Mouse (Mus musculus) stomach, postnatal 0 days (tissue): ENCODE measurements around the gene Trim2. TPM values are rescaled to one million over a fixed set of nuclear protein-coding genes. Genes with fewer than 3 reads are reported as not detected.

Experiments
- ATAC-seq: fragments of 200-750 bp; cut with Nextera tagmentation; 2 replicates; pipeline ENCODE4 v1.8.0; 2017; ENCODE audit not compliant: low FRiP score, low TSS enrichment
- DNase-seq: peaks from one replicate; pipeline ENCODE4 v3.0.0-alpha.2; 2016; ENCODE audit warnings: low spot score
- H3K27ac ChIP-seq: fragments of 300-500 bp; sonication (generic); replicated peaks from 2 replicates; pipeline ENCODE4 v1.5.1; 2014; ENCODE audit warnings: mild to moderate bottlenecking, control low read depth
- H3K27me3 ChIP-seq: fragments of 300-500 bp; sonication (generic); 2 replicates; pipeline ENCODE4 v1.6.1; 2014; ENCODE audit warnings: low read length; ENCODE audit not compliant: control insufficient read depth, insufficient read depth
- H3K36me3 ChIP-seq: fragments of 300-500 bp; sonication (generic); 2 replicates; pipeline ENCODE4 v1.6.1; 2014; ENCODE audit warnings: low read length, mixed read lengths; ENCODE audit not compliant: control insufficient read depth, insufficient read depth
- H3K4me1 ChIP-seq: fragments of 300-500 bp; sonication (generic); replicated peaks from 2 replicates; pipeline ENCODE4 v1.6.1; 2014; ENCODE audit warnings: antibody characterized with exemption; ENCODE audit not compliant: control insufficient read depth, insufficient read depth
- H3K4me2 ChIP-seq: fragments of 300-500 bp; sonication (generic); replicated peaks from 2 replicates; pipeline ENCODE4 v1.6.1; 2014; ENCODE audit warnings: low read depth, mild to moderate bottlenecking, control low read depth, moderate library complexity
- H3K4me3 ChIP-seq: fragments of 300-500 bp; sonication (generic); 2 replicates; pipeline ENCODE4 v1.5.1; 2014; ENCODE audit warnings: low read depth, low read length, control low read depth
- H3K9ac ChIP-seq: fragments of 300-500 bp; sonication (generic); 2 replicates; pipeline ENCODE4 v1.6.1; 2014; ENCODE audit warnings: mild to moderate bottlenecking, low read length, control low read depth, mixed read lengths
- H3K9me3 ChIP-seq: fragments of 300-500 bp; sonication (generic); 2 replicates; pipeline ENCODE4 v1.6.1; 2016; ENCODE audit warnings: low read length; ENCODE audit not compliant: control insufficient read depth
- CTCF ChIP-seq: IDR thresholded peaks from 2 replicates; pipeline ENCODE4 v1.5.1; 2016; ENCODE audit warnings: antibody characterized with exemption, low read depth, mild to moderate bottlenecking, moderate library complexity
- EP300 ChIP-seq: optimal IDR thresholded peaks from 2 replicates; pipeline ENCODE3; 2016; ENCODE audit warnings: antibody characterized with exemption
- WGBS: fragments of 180-500 bp; shearing (Covaris S2); extraction: QIAGEN DNeasy Blood & Tissue Kit; methylation state at CpG from one replicate; pipeline ENCODE4 v1.1.7; 2014; 5-methylcytosine and 5-hydroxymethylcytosine counted together
- polyA plus RNA-seq: library from polyadenylated mRNA; unstranded; fragments of >200 nt; fragmentation: Nextera tagmentation; extraction: Ambion mirVana; gene quantifications from 2 replicates; pipeline ENCODE4 v1.2.1, GENCODE M21; 2015

Gene Trim2
- polyA plus RNA-seq, 1 experiment from 2014 or later: 30.7 TPM

GRCm38 (mm10) chr3:84181102-84181501 is 125.6 kb downstream of the Trim2 start:
- no peak for DNase-seq
- WGBS: 48% methylated on average over 8 of the region's 8 CpGs
- Histone ChIP-seq H3K4me3 (no peak overlapping the region), H3K9me3 (no peaks in the 10 kb centered on the region), H3K27ac (no peak overlapping the region), H3K4me1 (no peaks in the 10 kb centered on the region), H3K9ac (no peak overlapping the region), H3K36me3 (no peaks in the 10 kb centered on the region; the same call in 1 of the 2 replicates), H3K27me3 (no peaks in the 10 kb centered on the region), H3K4me2 (no peak overlapping the region)
- TF ChIP-seq CTCF (no peak), EP300 (no peak)
- no peak for ATAC-seq

- Histone ChIP-seq H3K4me3 (no peak overlapping the region), H3K9me3 (no peaks in the 10 kb centered on the region), H3K27ac (no peak overlapping the region), H3K9ac (no peak overlapping the region), H3K4me2 (no peak overlapping the region), H3K27me3 (no peaks in the 10 kb centered on the region), H3K36me3 (no peaks in the 10 kb centered on the region; the same call in 1 of the 2 replicates), H3K4me1 (no peaks in the 10 kb centered on the region)
- TF ChIP-seq EP300 (no peak), CTCF (no peak)
- no peak for DNase-seq
- 81% methylated on average over 2 of the region's 2 CpGs for WGBS
- ATAC-seq: no peak
Observed at GRCm38 (mm10) chr3:84180304-84180703, 126.4 kb downstream of the Trim2 start.

GRCm38 (mm10) chr3:84177834-84178233 is 128.8 kb downstream of the Trim2 start:
- Histone ChIP-seq H3K4me3 (no peak overlapping the region), H3K27me3 (no peaks in the 10 kb centered on the region), H3K4me2 (no peak overlapping the region), H3K4me1 (no peaks in the 10 kb centered on the region), H3K36me3 (no peaks in the 10 kb centered on the region; the same call in 1 of the 2 replicates), H3K9ac (no peak overlapping the region), H3K9me3 (no peaks in the 10 kb centered on the region), H3K27ac (no peak overlapping the region)
- DNase-seq: peak; percentile 37
- WGBS: 54% methylated on average over 2 of the region's 2 CpGs
- TF ChIP-seq CTCF: no peak
- TF ChIP-seq EP300: no peak
- ATAC-seq: peak; percentile 86

GRCm38 (mm10) chr3:84175337-84176315 is 131.1 kb downstream of the Trim2 start:
- DNase-seq: peak; percentile 80

GRCm38 (mm10) chr3:84173581-84174154 is 133.0 kb downstream of the Trim2 start, which contains the start of gene Gm6525:
Gene Gm6525 (plus strand): TSS chr3:84174104.
- Histone ChIP-seq H3K27ac (no peak within 1 kb of the TSS), H3K4me1 (no peaks in the 10 kb centered on the region), H3K27me3 (no peaks in the 10 kb centered on the region), H3K9ac (no peak within 1 kb of the TSS), H3K9me3 (no peaks in the 10 kb centered on the region), H3K4me2 (no peak within 1 kb of the TSS), H3K36me3 (no peaks in the 10 kb centered on the region; the same call in none of the 2 replicates), H3K4me3 (no peak within 1 kb of the TSS)
- ATAC-seq: no peak
- DNase-seq: no peak
- 78% methylated on average over 11 of the region's 11 CpGs for WGBS
- no peak for TF ChIP-seq CTCF
- TF ChIP-seq EP300: no peak

More at GRCm38 (mm10) chr3:84175337-84176315, 131.1 kb downstream of the Trim2 start:
- H3K27me3 ChIP-seq: no peaks in the 10 kb centered on the region
- no peaks in the 10 kb centered on the region for H3K4me1 ChIP-seq
- WGBS: 57% methylated on average over 7 of the region's 7 CpGs
- no peak overlapping the region for H3K27ac ChIP-seq
- no peak overlapping the region for H3K4me3 ChIP-seq
- no peak overlapping the region for H3K4me2 ChIP-seq
- 0 out of 2 replicates have a peak, but pooled peaks have one; percentile 45 for ATAC-seq
- TF ChIP-seq EP300: no peak
- peak; percentile 95 for TF ChIP-seq CTCF
- no peaks in the 10 kb centered on the region for H3K9me3 ChIP-seq
- H3K36me3 ChIP-seq: no peaks in the 10 kb centered on the region; the same call in 1 of the 2 replicates
- no peak overlapping the region for H3K9ac ChIP-seq
